Mouse (Mus musculus) lung, adult 18-20 months (tissue): ENCODE measurements around the gene Casq1.

Source experiments
- DNase-seq, 2 experiments: peaks; one replicate each; pipeline ENCODE4 v3.0.0; 2022; ENCODE audit warnings: mixed read lengths in 2 of 2

The Casq1 gene

DNA sequence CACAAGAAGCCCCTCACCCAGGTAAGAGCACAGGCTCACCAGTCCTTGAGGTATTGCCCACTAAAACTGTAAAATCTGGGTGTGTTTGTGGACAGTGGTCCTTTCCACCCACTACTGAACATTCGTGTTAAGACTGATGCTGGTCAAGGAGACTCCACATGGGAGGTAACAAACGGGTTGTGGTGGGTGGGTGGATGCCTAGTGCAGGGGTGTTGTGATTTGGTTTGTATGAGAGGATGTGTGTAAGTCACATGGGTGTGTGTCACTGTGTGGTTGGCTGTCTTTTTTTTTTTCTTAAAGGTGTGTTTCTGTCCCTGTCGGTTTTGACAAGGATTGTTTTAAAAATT lies 14.0 kb downstream of the Casq1 start:
- no peak for DNase-seq

DNA sequence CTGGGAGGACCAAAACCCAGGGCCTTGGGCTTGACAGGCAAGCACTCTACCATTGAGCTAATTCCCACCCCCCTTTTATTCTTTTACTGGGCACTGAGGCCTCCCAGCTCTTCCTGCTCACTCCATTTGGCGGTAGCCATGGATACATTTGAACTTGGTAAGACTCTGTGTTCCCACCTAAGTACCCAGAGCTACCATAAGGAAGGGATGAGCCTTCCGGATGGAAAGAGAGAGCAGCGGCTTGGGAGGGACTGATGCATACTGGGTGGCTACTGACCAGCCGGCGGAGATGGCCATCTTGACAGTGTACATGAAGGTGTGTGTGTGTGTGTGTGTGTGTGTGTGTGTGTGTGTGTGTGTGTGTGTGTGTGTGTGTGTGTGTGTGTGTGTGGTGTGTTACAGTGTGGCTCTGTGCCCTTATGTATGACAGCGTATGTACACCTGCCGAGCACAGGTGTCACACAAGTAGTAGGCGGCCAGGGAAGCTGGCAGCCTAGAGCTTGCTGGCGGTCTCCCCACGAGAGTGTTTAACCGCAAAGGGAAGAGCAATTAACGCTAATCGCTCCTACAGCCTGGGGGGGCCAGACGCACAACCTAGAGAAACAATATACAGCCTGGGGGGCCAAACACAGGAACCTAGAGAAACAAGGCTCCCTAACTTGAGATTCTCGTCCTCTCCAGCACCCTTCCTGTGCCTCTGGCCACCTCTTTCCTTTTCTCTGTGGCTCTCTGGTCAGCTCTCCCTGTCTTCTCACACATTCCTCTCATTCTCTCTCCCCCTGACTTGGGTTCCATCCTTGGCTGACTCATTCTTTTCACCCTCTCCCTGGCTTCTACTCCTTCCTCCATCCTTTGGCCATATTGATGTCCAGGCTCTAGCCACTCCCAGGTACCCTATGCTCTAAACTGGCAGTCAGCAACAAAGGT lies 14.6 kb downstream of the Casq1 start:
- no peak for DNase-seq

DNA sequence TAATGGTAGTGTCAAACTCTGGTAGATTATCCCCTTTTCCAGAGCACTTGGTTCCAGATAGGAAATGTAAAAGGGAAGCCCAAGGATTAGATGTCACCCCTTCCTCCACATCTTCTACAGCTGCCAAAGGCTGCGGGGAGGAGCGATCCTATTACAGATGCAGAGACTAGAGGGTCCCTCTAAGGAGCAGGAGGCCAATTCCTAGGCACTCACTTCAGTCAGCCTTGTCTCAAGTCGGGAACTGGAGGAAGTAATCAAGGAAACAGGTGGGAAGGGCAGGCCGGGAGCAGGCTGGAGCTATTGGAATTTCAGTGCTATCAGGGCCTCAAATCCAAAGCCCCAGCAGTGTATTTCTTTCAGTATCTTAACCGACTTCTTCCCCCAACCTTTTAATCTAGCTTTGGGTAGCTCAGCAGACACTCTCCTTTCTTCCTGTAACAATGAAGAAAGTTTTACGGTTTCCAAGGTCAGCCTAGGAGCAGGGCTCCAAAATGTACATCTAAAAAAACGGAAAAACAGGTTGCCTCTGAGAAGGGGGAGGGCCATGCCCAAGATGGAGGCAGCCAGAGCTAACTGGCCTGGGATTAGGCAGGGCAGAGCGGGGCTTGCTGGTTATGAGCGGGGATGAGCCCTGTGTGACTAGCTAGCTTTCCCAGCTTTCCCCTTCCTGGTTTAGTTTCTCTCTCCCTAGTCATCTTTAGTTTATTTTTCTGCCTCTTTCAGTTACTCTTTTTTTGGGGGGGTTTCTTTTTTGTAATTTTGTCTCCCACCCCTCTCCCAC lies 15.4 kb downstream of the Casq1 start:
- DNase-seq = no peak

DNA sequence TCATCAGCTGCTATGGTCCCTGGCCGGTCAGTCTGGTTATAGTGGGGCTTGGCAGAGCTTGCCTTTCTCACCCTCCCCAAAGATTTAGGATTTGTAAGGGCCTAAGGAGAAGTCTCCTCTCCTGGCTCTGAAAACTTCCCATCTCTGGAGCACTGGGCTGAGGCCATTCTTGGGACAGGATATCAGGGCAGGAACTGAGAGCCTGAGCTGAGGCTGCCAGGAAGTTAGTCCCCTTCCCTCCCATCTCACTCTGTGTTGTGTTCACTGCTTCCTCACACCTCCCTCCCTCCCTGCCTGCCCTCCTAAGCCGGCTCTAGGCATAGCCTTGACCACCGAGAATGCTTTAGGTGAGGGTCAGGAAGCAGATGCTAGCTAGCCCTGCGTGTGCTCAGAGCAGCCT lies 16.1 kb downstream of the Casq1 start:
- no peak for DNase-seq

DNA sequence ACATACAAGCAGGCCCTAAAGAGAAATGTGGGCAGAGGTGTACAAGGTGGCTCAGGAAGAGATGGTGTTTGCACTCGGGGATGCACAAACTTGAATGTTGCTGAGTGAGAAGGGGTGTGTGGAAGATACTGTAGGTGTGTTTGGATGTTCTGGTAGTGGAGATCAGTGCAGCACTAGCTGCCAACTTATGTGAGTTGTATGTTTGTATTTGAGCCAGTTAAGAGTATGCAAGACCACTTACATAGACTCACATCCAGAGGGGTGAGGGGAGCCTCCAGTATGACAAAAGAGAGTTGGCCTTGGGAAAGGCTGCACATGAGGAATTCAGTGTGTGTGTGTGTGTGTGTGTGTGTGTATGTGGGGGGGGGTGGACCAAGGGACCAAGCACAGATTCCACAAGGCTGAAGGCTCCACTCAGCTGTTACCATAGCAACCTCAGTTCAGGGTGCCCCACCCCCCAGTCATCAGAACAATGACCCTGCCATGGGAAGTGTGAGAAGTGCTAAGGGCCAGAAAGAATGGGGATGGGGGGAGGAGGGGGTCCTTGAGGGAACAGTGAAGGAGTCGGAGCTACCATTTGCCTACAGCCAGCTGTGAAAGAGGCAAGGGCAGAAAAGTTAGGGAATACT lies 16.7 kb downstream of the Casq1 start:
- no peak for DNase-seq

DNA sequence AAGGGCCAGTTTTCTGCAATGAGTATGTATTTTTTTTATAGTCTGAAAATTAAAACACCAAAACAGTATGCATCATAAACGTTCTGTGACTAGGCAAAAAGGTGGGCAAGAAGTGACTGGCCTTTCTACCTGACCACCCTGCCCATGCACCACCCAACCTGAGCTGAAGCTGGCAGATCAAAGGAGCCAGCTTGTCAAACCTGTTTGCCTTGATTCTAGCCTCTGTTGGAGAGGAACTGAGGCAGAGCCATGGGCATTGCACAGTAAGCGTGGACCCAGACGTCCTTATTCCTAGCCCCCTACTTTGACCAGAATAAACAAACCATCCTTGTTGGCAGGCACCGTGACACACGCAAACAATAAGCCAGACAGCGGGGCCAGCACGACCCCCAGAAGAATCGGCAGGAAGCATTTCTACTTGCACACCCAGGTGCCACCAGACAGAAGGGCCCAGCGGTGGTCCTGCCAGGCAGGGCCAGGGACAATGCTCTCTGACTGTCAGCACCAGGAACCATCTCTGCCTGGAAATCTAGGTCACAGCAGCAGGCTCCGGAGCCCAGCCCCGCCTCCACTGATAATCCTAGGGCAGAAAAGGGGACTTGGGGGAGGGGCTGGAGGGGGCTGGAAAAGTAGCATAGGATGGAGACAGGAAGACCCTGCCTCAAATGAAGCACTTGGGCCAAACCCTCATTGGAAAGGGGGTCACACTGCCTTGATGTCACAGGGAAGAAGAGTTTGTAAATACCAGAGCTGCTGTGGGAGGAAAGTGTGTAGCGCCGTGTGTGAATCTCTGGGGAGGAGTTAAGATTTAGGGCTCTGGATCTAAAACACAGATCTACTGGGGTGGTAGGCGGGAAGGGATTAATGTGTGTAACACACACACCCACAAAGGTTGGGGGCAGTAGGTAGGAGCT lies 17.4 kb downstream of the Casq1 start:
- DNase-seq = no peak

DNA sequence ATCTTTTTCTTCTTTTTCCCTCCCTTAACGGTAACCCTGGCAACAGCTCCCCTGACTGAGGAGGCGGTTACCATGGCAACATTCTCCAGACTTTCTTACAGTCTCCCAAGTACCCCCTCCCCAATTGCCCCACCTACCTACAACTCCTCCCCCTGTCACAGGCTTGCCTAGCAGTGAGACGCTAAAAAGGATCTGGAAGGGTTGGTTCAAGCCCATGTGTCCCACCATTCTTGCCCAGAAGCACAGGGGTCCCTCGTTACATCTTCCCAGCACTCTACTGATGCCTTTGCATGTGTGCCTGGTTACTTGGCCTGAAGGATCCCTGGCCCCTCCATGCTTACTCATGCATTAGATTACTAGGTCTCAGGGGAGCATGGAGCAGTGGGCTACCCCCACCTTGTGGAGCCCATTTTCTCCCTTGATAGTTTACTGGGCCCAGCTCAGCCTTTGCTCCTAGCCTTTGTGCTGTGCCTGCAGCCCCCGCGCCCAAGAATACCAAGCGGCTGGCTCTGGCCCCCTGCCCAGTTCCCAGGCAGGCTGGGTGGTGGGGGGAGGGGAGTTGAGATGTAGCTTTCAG lies 18.7 kb downstream of the Casq1 start:
- DNase-seq = no peak

DNA sequence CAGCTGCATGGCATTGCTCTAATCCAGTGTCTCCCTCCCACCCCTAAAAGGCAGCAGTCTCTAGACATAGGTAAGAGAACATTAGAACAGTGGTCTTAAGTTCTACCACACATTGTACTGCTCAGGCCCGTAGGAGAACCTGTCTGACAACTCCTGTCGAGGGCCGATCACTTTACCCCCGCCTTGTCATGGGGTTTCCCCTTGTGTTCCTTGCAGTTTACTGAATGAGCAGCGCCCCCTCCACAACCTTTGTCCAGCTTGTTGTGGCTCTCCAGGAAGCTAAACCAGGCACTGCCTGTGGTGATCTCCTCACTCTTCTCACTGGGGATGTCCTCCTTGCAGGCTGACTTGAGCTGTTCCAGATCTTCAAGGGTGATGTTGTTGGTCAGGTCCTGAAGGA lies 19.5 kb downstream of the Casq1 start:
- peak; percentile 43 to 55 for DNase-seq

DNA sequence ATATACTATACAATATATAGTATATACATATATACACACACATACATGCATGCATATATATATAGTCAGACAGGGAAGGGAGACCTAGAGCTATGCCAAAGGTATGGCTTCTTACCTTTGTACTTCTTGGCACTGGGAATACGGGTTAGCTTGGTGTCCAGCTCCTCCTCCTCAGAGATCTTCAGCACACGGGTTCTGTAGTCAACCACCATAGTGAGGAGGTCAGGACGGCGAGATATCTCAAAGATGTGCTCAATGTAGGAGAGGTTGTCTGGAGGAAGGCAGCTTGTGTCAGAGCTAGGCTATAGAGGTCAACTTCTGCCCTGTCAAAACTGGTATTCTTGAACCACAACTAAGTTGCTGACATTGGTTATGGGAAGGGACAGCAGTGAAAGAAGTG lies 20.7 kb downstream of the Casq1 start:
- DNase-seq = no peak

DNA sequence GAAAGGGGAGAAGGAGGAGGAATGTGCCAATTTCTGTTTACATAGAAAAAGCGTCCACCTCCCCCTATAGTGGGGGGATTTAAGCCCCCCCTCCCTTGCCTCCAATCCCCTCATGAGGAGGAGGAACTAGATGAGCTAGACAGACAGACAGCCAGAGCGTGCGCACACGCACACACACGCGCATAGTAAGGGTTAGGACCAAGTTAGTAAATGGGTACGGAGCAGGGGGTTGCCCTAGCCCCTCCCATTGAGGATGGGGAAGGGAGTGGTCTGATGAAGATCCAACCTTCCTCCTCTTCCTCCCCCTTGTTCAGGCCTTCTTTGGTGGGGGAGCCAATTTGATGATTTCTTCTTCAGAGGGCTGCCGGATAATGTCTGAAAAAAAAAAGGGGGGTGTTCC lies 21.4 kb downstream of the Casq1 start:
- no peak for DNase-seq

DNA sequence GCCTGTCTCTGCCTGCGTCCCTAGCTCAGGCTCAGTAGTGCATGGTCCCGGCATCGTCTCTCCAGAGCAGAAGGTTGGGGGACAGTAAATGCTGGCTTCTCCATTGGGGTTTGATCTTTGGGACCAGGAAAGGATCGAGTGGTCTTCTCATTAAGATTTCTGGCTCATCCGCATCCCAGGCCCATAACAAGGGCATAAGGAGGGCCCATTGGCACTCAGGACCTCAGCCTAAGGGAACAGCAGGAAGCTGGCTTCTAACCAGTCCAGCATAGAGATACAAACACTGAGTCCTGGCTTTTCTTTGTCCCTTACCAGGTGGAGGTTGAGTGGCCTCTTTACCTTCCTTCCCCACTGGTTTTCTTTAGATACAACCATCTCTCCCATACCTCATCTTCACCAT lies 21.8 kb downstream of the Casq1 start:
- no peak for DNase-seq

DNA sequence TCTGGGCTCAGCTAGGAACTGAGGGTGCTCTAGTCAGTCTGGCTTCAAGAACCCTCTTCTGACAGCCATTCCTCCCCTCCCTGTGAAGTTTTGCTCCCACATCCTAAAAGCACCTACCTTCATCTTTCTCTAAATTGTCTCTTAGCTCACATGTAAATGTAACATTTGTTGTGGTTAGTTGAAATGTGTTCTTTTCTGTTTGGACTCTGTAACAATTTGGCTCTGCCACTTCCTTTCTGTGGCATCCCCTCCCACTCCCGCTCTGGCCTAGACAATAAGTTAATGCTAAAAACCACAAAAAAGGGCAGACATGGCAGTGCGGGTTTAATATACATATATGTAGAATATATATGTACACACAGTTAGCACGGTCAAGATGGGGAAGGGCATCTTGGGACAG lies 22.5 kb downstream of the Casq1 start:
- no peak for DNase-seq

DNA sequence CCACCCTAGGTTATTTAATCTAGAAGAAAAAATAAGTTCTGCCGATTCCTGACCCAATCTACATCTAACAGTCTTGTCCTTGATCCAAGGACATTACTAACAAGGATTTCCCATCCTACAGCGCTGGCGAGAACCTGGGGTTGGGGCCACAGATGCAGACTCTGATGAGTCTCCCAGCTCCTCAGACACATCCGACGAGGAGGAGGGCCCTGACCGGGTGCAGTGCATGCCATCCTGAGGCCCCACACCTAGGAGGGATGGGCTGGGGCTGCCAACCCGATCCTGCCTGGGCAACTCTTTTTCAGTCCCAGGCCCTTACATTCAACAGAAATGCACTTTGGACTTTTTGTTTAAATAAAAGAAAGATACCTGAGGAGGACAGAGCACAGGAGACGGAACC lies 25.2 kb downstream of the Casq1 start:
- no peak for DNase-seq

DNA sequence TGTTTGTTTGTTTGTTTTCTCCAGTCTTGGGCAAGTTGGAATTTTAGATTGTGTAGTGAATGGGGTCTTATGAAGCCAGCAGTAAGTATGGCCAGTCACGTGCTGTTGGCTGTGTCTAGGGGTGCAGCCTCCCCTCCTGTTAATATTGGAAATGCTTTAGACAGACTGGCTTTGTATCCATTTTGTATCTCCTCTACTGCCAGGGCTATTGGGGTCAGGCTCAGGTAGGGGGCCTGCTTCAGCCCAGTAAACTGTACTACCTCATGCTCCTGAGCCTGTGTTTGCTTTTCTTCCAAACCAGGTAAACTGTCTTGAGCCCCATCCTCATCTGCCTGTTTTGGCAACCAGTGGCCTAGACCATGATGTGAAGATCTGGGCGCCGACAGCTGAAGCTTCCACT lies 27.5 kb downstream of the Casq1 start:
- no peak for DNase-seq

DNA sequence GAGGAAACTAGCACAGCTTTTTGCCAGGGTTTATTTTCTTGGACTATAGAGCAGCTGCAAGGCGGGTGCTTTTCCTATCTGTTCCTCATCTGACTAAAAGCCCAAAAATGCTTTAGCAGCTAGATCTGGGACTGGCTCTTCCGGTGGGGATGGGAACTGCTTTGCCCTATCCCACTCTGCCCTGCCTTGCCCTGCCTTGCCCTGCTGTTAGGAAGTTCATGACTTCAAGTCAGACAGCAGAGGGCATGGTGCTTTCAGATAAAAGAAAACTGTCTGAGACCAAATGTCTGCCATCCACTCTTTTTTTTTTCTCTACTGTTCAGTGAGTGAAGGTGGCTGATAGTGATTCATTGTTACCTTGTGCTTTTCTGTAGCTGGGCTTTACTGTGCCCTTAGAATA lies 28.1 kb downstream of the Casq1 start:
- DNase-seq = no peak

DNA sequence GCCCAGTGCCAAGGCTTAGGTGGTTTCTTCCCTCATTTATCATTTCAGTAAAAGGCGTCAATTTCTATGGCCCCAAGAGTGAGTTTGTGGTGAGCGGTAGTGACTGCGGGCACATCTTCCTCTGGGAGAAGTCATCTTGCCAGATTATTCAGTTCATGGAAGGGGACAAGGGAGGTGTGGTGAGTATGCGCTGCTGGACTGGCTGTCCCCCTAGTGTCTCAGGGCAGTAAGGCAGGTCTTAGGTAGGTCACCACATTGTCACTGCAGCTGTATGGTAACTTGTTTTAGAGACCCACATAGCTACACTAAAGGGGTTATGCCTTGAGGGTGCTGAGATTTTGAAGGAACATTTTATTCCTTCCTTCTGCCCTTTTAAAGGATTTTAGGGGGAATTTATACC lies 30.8 kb downstream of the Casq1 start:
- no peak for DNase-seq

DNA sequence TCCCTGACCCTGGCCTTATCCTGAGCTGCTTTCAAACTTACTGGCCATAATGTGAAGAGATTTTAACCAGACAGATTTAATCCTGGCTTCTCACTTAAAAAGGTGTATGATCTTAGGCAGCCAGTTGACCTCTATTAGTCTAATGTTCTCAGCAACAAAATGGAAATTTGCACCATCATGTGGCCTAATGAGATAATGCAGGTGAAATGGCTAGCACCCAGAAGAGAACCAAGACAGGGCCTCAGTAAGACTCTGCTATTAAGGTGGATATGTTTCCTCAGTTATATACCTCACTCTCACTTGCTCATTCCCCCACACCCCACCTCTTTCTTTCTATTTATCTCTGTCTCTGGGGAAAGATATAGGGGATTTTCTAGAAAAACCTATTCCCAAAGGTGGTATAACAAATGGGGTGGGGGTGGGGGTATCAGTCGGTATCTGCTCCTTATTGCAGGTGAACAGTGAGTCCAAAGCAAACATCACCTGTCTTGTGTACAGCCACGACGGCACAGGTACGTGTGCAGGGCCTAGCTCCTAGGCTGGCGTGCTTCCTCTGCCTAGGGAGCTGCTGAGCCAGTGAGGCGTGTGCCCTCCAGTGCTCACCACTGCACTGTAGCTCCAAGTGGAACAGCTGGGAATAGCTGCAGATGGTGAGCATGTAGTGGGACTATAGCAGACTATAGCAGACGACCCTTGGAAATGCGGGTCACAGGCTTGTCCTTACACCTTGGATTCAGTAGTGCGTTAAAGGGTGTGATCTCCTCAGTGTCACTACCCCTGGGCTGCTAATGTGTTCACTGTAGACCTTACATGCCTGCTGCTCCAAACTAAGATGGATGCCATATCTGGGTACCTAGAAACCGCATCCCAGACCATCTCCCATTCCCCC lies 33.0 kb downstream of the Casq1 start:
- DNase-seq = no peak

DNA sequence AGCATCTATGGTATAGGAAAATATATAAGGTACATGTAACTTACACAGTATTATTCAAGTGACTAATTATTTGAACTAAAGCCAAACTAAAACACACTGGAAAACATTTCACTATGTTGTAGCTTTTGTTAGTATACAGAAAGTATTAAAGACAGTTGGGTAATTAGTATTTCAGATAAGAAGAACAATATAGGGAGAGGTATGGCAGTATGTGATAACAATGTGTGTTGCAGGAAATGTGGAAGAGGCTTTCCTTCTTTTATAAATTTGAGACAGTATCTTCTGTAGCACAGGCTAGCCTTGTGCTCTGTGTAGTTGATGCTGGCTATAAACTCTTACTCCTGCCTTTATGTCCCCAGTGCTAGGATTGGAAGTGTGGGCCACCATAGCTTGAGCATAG lies 35.8 kb downstream of the Casq1 start:
- DNase-seq = no peak

DNA sequence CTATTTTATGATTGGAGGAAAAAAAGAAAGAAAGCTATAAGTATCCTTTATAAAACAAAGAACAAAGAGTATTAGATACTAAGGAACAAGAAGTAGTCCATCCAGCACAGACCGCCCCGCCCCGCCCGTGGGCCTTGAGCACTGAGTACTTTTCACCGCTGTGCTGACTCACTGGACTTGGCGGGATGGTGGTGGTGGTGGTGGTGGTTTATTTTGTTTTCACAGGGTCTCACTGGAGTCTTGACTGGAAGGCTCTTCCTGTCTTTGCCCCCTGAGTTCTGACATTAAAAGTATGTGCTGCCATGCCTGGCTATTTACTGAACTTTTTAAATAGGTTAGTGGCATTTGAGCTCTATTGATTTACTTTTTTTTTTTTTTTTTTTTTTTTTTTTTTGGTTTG lies 36.6 kb downstream of the Casq1 start:
- DNase-seq = no peak

DNA sequence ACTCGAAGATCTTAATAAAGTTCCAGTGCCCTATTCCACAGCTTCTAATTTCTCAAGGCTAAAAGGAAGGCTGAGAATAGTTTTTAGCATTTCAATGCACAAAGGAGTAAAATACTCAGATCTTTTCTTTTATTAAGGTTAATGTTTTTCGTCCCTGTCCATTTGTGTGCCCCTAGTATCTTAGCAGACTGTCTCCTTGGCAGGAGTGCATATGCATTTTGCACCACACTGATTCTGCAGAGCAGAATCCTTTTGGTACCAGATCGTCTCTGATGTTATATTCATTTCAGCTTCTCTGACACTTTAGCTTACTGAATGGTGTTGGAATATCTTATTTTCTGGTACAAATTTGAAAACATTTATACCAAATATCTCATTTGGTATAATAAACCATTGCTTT lies 37.9 kb downstream of the Casq1 start:
- DNase-seq = no peak

DNA sequence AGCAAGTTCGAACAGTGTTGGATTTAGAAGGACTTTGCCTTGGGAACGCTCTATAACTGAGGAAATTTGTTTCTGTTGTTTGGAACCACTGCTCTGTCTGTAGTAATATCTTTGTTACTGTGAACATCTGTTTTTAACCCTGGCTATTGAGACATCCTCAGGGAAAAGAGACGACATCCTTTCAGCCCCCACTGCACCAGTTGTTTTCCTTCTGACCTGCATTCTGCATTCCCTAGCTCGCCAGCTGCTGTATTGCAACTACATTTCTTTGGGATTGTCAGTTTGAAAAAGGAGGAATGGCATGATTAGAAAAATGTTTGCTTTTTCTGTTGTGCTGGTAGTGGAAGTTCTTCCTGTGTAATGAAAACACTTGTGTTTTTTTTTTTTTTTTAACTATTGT lies 38.8 kb downstream of the Casq1 start:
- no peak for DNase-seq
